Mouse (Mus musculus): Measurements from ENCODE around the gene Lrrfip1.

GRCm38 (mm10) chr1:91038531-91038930 lies 40.0 kb downstream of the Lrrfip1 start:
- no peak for TF ChIP-seq CTCF (IDR thresholded peaks at IDR 0.05; ENCODE audit: low read depth)
- no peak for TF ChIP-seq EP300 (optimal IDR thresholded peaks at IDR 0.05)

Data from stomach, postnatal 0 days (tissue).